Mouse (Mus musculus): ENCODE measurements around the gene Stx3.

DNA sequence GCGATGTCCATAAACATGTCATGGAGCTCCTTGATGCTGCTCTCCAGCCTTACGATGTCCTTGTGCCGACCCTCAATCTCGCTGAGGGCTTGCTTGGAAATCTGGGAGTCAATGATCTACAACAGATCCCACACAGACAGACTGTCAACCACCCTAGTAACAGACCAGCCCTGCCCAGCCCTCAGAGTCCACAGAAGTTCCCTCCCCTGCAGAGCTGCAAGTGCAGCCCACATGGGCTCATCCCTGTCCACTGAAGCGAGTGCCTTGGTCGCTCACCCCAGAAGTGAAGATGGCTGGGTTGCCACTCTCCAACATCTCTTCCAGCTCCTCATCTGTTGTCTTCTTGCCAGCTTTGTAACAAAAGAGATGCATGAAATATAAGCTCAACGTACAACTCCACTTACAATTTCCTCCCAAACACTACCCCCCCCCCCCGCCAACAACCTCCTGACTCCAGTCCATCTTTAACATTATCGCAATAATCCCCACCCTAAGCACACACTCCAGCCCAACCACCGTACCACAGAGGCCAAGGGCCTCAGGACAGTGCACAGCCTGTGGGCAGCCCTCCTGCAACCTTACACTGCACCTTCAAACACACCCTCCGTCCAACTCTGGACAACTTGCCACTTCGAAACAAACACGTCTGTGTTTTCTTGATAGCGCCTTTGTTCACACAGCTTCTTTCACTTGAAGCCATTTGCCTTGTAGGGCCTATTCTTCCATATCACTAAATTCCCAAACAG lies 33.6 kb downstream of the Stx3 start:
- TF ChIP-seq ZNF384 (IDR thresholded peaks at IDR 0.05; ENCODE audit: low read depth, low read length), result no peak
- no peak for TF ChIP-seq ZC3H11A (IDR thresholded peaks at IDR 0.05; ENCODE audit: borderline replicate concordance, low read depth, low read length)
